Mouse (Mus musculus) ES-E14 (cell line): ENCODE results near the gene Tmem201. TPM values are rescaled to one million over a fixed set of nuclear protein-coding genes. Genes with fewer than 3 reads are reported as not detected.

Experiments used
- DNase-seq: peaks from one replicate; pipeline ENCODE4 v3.0.0-alpha.2; 2013; ENCODE audit warnings: low read depth, low spot score
- H3K27ac ChIP-seq: 2 replicates; pipeline ENCODE4 v1.5.1; 2012; ENCODE audit warnings: low read depth, mild to moderate bottlenecking, low read length, moderate library complexity, mixed read lengths; ENCODE audit not compliant: poor library complexity, insufficient read depth, severe bottlenecking
- H3K36me3 ChIP-seq: 2 replicates; pipeline ENCODE4 v1.6.1; 2012; ENCODE audit warnings: mild to moderate bottlenecking, low read length, moderate library complexity, mixed read lengths; ENCODE audit not compliant: control insufficient read depth, poor library complexity, insufficient read depth, severe bottlenecking
- H3K4me1 ChIP-seq, 2 experiments: fragments of 150-350 bp in 1 of 2; sonication (generic) in 1 of 2; 2 replicates each; pipeline ENCODE4 v1.6.1; 2012; ENCODE audit warnings: low read length in 2 of 2, mild to moderate bottlenecking in 1 of 2, mixed read lengths in 1 of 2; ENCODE audit not compliant: control insufficient read depth in 2 of 2, insufficient read depth in 2 of 2, poor library complexity in 1 of 2
- H3K4me3 ChIP-seq, 2 experiments: fragments of 150-350 bp in 1 of 2; sonication (generic) in 1 of 2; 2 replicates each; pipeline ENCODE4 v1.5.1; 2012; ENCODE audit warnings: low read length in 2 of 2, low read depth in 1 of 2, mild to moderate bottlenecking in 1 of 2, mixed read lengths in 1 of 2; ENCODE audit not compliant: insufficient read depth in 1 of 2, poor library complexity in 1 of 2, severe bottlenecking in 1 of 2
- H3K9ac ChIP-seq: 2 replicates; pipeline ENCODE4 v1.6.1; 2012; ENCODE audit warnings: low read depth, mild to moderate bottlenecking, low read length, mixed read lengths; ENCODE audit not compliant: poor library complexity, insufficient read depth, severe bottlenecking
- H3K9me3 ChIP-seq: fragments of 150-350 bp; sonication (generic); 2 replicates; pipeline ENCODE4 v1.6.1; 2012; ENCODE audit warnings: low read depth, mild to moderate bottlenecking, low read length; ENCODE audit not compliant: control insufficient read depth, insufficient read depth
- CHD2 ChIP-seq: IDR thresholded peaks from 2 replicates; pipeline ENCODE4 v1.6.1; 2014; ENCODE audit warnings: mild to moderate bottlenecking, low read depth, low read length, inconsistent platforms
- HCFC1 ChIP-seq: IDR thresholded peaks from 2 replicates; pipeline ENCODE4 v1.6.1; 2012; ENCODE audit warnings: low read length, inconsistent platforms, borderline replicate concordance; ENCODE audit not compliant: insufficient read depth
- MAFK ChIP-seq: IDR thresholded peaks from 2 replicates; pipeline ENCODE4 v1.6.1; 2014; ENCODE audit warnings: mild to moderate bottlenecking, low read depth, low read length, inconsistent platforms; ENCODE audit not compliant: insufficient read depth
- ZC3H11A ChIP-seq: IDR thresholded peaks from 2 replicates; pipeline ENCODE4 v1.6.1; 2012; ENCODE audit warnings: low read depth, mild to moderate bottlenecking, inconsistent platforms, low read length, borderline replicate concordance
- ZNF384 ChIP-seq: IDR thresholded peaks from 2 replicates; pipeline ENCODE4 v1.6.1; 2012; ENCODE audit warnings: low read depth, low read length, inconsistent platforms
- in situ Hi-C, 2 experiments: fragments of 600-800 bp; cut with MboI; formaldehyde crosslinking; loops; one replicate each; pipeline ENCODE4 v1.15.1; 2025; ENCODE audit warnings: low sequenced_read_pairs in 2 of 2, inconsistent platforms in 1 of 2; ENCODE audit not compliant: unreplicated experiment in 2 of 2
- total RNA-seq: library from RNA; depleted of rRNA; stranded (reverse); fragments of 300-350 nt; gene quantifications from 2 replicates; pipeline ENCODE4 v1.2.3, GENCODE M21; 2012; rRNA removed

Gene Tmem201
- total RNA-seq, result 47.3 and 66.6 TPM in 2 replicates

- in situ Hi-C loops, result no loop called here
- Histone ChIP-seq H3K4me1 (peaks cover 8 to 16% of the 10 kb centered on the region in 2 experiments; a peak in 3 of 4 replicates), H3K36me3 (peaks cover 12% of the 10 kb centered on the region; the same call in 1 of the 2 replicates), H3K4me3 (peak within 1 kb of the TSS; percentile 93 to 94), H3K9ac (peak within 1 kb of the TSS; percentile 92), H3K9me3 (no peaks in the 10 kb centered on the region), H3K27ac (peak within 1 kb of the TSS; percentile 47)
- peak; percentile 93 for DNase-seq
- TF ChIP-seq ZNF384 (no peak), CHD2 (no peak), ZC3H11A (no peak), MAFK (no peak)
Measured at GRCm38 (mm10) chr4:149737383-149738324, at the start of gene Tmem201. Gene Tmem201 (minus strand): TSS chr4:149738044.

DNA sequence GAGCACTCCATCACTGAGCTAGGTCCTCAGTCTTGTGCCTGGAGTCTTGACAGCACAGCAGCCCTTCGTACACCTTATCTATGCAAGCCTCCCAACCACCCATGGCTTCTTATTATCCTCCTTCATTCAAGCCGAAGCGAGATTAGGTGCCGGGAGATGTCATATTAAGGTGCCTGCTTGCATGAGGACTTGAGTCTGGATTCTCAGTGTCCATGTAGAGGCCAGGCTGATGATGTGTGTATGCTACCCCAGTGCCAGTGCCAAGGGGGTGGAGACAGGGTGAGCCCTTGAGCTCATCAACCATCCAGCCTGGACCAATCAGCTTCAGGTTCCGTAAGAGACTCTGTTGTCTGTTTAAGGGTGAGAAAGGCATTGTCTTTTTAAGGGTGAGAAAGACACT, 47.1 kb upstream of the Tmem201 start:
- in situ Hi-C loops, result no loop called here
- no peak overlapping the region for H3K27ac ChIP-seq
- DNase-seq, result no peak
- H3K9ac ChIP-seq, result no peak overlapping the region
- H3K4me3 ChIP-seq, result no peak overlapping the region
- no peaks in the 10 kb centered on the region for H3K9me3 ChIP-seq
- peaks cover 0 to 3% of the 10 kb centered on the region in 2 experiments; a peak in 1 of 4 replicates for H3K4me1 ChIP-seq
- no peaks in the 10 kb centered on the region for H3K36me3 ChIP-seq
- TF ChIP-seq CHD2 (no peak), MAFK (no peak), ZC3H11A (no peak), HCFC1 (no peak), ZNF384 (no peak)

DNA sequence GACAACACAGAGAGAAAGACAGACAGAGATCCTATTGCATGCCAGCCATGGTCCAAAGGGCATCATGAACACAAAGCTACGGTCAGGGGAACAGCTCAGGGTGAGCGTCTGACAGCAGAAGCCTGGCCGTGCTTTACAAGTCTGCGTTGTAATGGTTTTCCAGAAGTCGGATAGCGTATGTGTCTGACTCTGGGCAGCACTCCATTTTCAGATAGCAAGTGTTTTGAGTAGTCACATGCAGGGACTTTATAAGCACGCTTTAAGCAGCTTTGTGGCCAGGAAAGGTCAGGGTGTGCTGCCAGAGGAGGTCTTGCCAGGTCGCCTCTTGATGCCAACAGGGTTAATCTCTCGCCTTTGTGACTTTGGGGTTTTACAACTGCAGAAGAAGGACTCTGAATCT, 46.5 kb upstream of the Tmem201 start:
- H3K9ac ChIP-seq, result no peak overlapping the region
- in situ Hi-C loops, result no loop called here
- DNase-seq, result no peak

GRCm38 (mm10) chr4:149782975-149783374, 45.1 kb upstream of the Tmem201 start:
- no peaks in the 10 kb centered on the region for H3K36me3 ChIP-seq
- H3K4me3 ChIP-seq, result no peak overlapping the region
- DNase-seq, result no peak
- H3K27ac ChIP-seq, result no peak overlapping the region
- in situ Hi-C loops, result no loop called here
- TF ChIP-seq CHD2 (no peak), HCFC1 (no peak), ZNF384 (no peak), ZC3H11A (no peak), MAFK (no peak)
- peaks cover 2 to 7% of the 10 kb centered on the region in 2 experiments; a peak in 1 of 4 replicates for H3K4me1 ChIP-seq
- H3K9me3 ChIP-seq, result no peaks in the 10 kb centered on the region
- H3K9ac ChIP-seq, result no peak overlapping the region

More for the DNA sequence above, 46.5 kb upstream of the Tmem201 start:
- no peak for TF ChIP-seq ZNF384
- TF ChIP-seq ZC3H11A, result no peak
- TF ChIP-seq CHD2, result no peak
- no peak for TF ChIP-seq MAFK
- Histone ChIP-seq H3K4me3 (no peak overlapping the region), H3K4me1 (peaks cover 0 to 5% of the 10 kb centered on the region in 2 experiments; a peak in 1 of 4 replicates), H3K9me3 (no peaks in the 10 kb centered on the region), H3K27ac (no peak overlapping the region), H3K36me3 (no peaks in the 10 kb centered on the region)
